Mouse (Mus musculus): ENCODE measurements around the gene Psmd11. TPM values are rescaled to one million over a fixed set of nuclear protein-coding genes. Genes with fewer than 3 reads are reported as not detected.
A peak's percentile ranks its signal among the peaks of the same experiment; 100 is the strongest.

The Psmd11 gene
- polyA plus RNA-seq, 1 experiment from 2014 or later: 346 TPM

- WGBS: 82% methylated on average over 10 of the region's 10 CpGs
- Histone ChIP-seq H3K9ac (replicated peaks) (no peak overlapping the region), H3K4me2 (replicated peaks) (no peak overlapping the region), H3K4me1 (peaks cover 78% of the 10 kb centered on the region), H3K36me3 (no peaks in the 10 kb centered on the region), H3K9me3 (no peaks in the 10 kb centered on the region), H3K27me3 (no peaks in the 10 kb centered on the region), H3K27ac (replicated peaks) (peak overlapping the region; percentile 82), H3K4me3 (no peak overlapping the region)
- no peak for ATAC-seq (replicated peaks)
Observed at GRCm38 (mm10) chr11:80485622-80486206, 57.3 kb downstream of the Psmd11 start.

GRCm38 (mm10) chr11:80487904-80488587, 59.6 kb downstream of the Psmd11 start:
- Histone ChIP-seq H3K27me3 (no peaks in the 10 kb centered on the region), H3K27ac (replicated peaks) (no peak overlapping the region)
- ATAC-seq (replicated peaks): no peak

GRCm38 (mm10) chr11:80489172-80489881, 60.9 kb downstream of the Psmd11 start:
- Histone ChIP-seq H3K9ac (replicated peaks) (no peak overlapping the region), H3K27ac (replicated peaks) (peak overlapping the region; percentile 83), H3K27me3 (no peaks in the 10 kb centered on the region), H3K4me2 (replicated peaks) (no peak overlapping the region), H3K36me3 (no peaks in the 10 kb centered on the region), H3K4me1 (peaks cover 44% of the 10 kb centered on the region), H3K9me3 (no peaks in the 10 kb centered on the region), H3K4me3 (no peak overlapping the region)
- peak; percentile 44 for ATAC-seq (replicated peaks)
- WGBS: 47% methylated on average over 12 of the region's 12 CpGs

More at GRCm38 (mm10) chr11:80487904-80488587, 59.6 kb downstream of the Psmd11 start:
- peaks cover 57% of the 10 kb centered on the region for H3K4me1 ChIP-seq
- H3K36me3 ChIP-seq: no peaks in the 10 kb centered on the region
- WGBS: 58% methylated on average over 15 of the region's 15 CpGs
- H3K9ac ChIP-seq (replicated peaks): no peak overlapping the region
- no peak overlapping the region for H3K4me3 ChIP-seq
- no peaks in the 10 kb centered on the region for H3K9me3 ChIP-seq
- H3K4me2 ChIP-seq (replicated peaks): no peak overlapping the region

GRCm38 (mm10) chr11:80489882-80490196, 61.4 kb downstream of the Psmd11 start:
- ATAC-seq (replicated peaks): no peak; the same call in 1 of the 2 replicates
- WGBS: 54% methylated on average over 5 of the region's 5 CpGs
- H3K9me3 ChIP-seq: no peaks in the 10 kb centered on the region
- no peak overlapping the region for H3K4me3 ChIP-seq
- peak overlapping the region; percentile 83 for H3K27ac ChIP-seq (replicated peaks)
- no peaks in the 10 kb centered on the region for H3K27me3 ChIP-seq
- no peaks in the 10 kb centered on the region for H3K36me3 ChIP-seq
- peaks cover 39% of the 10 kb centered on the region for H3K4me1 ChIP-seq
- no peak overlapping the region for H3K4me2 ChIP-seq (replicated peaks)
- no peak overlapping the region for H3K9ac ChIP-seq (replicated peaks)

- Histone ChIP-seq H3K4me3 (no peak overlapping the region), H3K4me2 (replicated peaks) (no peak overlapping the region), H3K9me3 (no peaks in the 10 kb centered on the region), H3K36me3 (no peaks in the 10 kb centered on the region), H3K27me3 (no peaks in the 10 kb centered on the region), H3K9ac (replicated peaks) (no peak overlapping the region), H3K27ac (replicated peaks) (no peak overlapping the region), H3K4me1 (peaks cover 29% of the 10 kb centered on the region)
- no peak for ATAC-seq (replicated peaks)
- 77% methylated on average over 10 of the region's 10 CpGs for WGBS
Observed at GRCm38 (mm10) chr11:80490831-80491230, 62.4 kb downstream of the Psmd11 start.

- H3K36me3 ChIP-seq: no peaks in the 10 kb centered on the region
- H3K4me1 ChIP-seq: peaks cover 27% of the 10 kb centered on the region
- no peak overlapping the region for H3K27ac ChIP-seq (replicated peaks)
- no peaks in the 10 kb centered on the region for H3K9me3 ChIP-seq
- no peak for ATAC-seq (replicated peaks)
- H3K4me2 ChIP-seq (replicated peaks): no peak overlapping the region
- no peak overlapping the region for H3K4me3 ChIP-seq
- no peaks in the 10 kb centered on the region for H3K27me3 ChIP-seq
- no peak overlapping the region for H3K9ac ChIP-seq (replicated peaks)
- WGBS: 91% methylated on average over 5 of the region's 5 CpGs
Observed at GRCm38 (mm10) chr11:80493186-80493585, 64.8 kb downstream of the Psmd11 start.

- Histone ChIP-seq H3K27ac (replicated peaks) (no peak overlapping the region), H3K4me1 (peaks cover 27% of the 10 kb centered on the region), H3K9me3 (no peaks in the 10 kb centered on the region), H3K27me3 (no peaks in the 10 kb centered on the region), H3K36me3 (no peaks in the 10 kb centered on the region), H3K4me2 (replicated peaks) (no peak overlapping the region), H3K4me3 (no peak overlapping the region), H3K9ac (replicated peaks) (no peak overlapping the region)
- ATAC-seq (replicated peaks): no peak
- WGBS: 59% methylated on average over 9 of the region's 9 CpGs
Observed at GRCm38 (mm10) chr11:80494852-80495251, 66.4 kb downstream of the Psmd11 start.

- H3K4me3 ChIP-seq: no peak overlapping the region
- no peak overlapping the region for H3K4me2 ChIP-seq (replicated peaks)
- no peaks in the 10 kb centered on the region for H3K9me3 ChIP-seq
- peaks cover 27% of the 10 kb centered on the region for H3K4me1 ChIP-seq
- H3K27ac ChIP-seq (replicated peaks): no peak overlapping the region
- no peaks in the 10 kb centered on the region for H3K27me3 ChIP-seq
- no peak for ATAC-seq (replicated peaks)
- H3K36me3 ChIP-seq: no peaks in the 10 kb centered on the region
- H3K9ac ChIP-seq (replicated peaks): no peak overlapping the region
- 94% methylated on average over 6 of the region's 6 CpGs for WGBS
Observed at GRCm38 (mm10) chr11:80495972-80496371, 67.6 kb downstream of the Psmd11 start.

GRCm38 (mm10) chr11:80496640-80497039, 68.2 kb downstream of the Psmd11 start:
- Histone ChIP-seq H3K27me3 (no peaks in the 10 kb centered on the region), H3K27ac (replicated peaks) (no peak overlapping the region), H3K9ac (replicated peaks) (no peak overlapping the region), H3K36me3 (no peaks in the 10 kb centered on the region), H3K9me3 (no peaks in the 10 kb centered on the region), H3K4me1 (peaks cover 27% of the 10 kb centered on the region), H3K4me2 (replicated peaks) (no peak overlapping the region), H3K4me3 (no peak overlapping the region)
- WGBS: 97% methylated on average over 1 of the region's 1 CpGs
- no peak for ATAC-seq (replicated peaks)

GRCm38 (mm10) chr11:80497225-80497919, 69.0 kb downstream of the Psmd11 start:
- Histone ChIP-seq H3K4me1 (peaks cover 27% of the 10 kb centered on the region), H3K27me3 (no peaks in the 10 kb centered on the region), H3K9me3 (no peaks in the 10 kb centered on the region), H3K9ac (replicated peaks) (no peak overlapping the region), H3K4me2 (replicated peaks) (no peak overlapping the region), H3K4me3 (no peak overlapping the region), H3K36me3 (no peaks in the 10 kb centered on the region), H3K27ac (replicated peaks) (no peak overlapping the region)
- 84% methylated on average over 10 of the region's 10 CpGs for WGBS
- ATAC-seq (replicated peaks): no peak

GRCm38 (mm10) chr11:80498328-80499070, 70.1 kb downstream of the Psmd11 start:
- 0 out of 2 replicates have a peak overlapping the region, but pooled peaks have one; percentile 15 for H3K9ac ChIP-seq (replicated peaks)
- 41% methylated on average over 11 of the region's 11 CpGs for WGBS
- H3K36me3 ChIP-seq: no peaks in the 10 kb centered on the region
- no peak overlapping the region for H3K4me2 ChIP-seq (replicated peaks)
- peaks cover 32% of the 10 kb centered on the region for H3K4me1 ChIP-seq
- peak overlapping the region; percentile 80 for H3K27ac ChIP-seq (replicated peaks)
- H3K9me3 ChIP-seq: no peaks in the 10 kb centered on the region
- peak; percentile 68 for ATAC-seq (replicated peaks)
- H3K27me3 ChIP-seq: no peaks in the 10 kb centered on the region
- H3K4me3 ChIP-seq: no peak overlapping the region

Measured in forebrain, embryonic 15.5 days (tissue).